Mouse (Mus musculus) inflammation-experienced regulatory T-cells, adult 6 months (primary cell): ENCODE results near the gene Enah. TPM values are rescaled to one million over a fixed set of nuclear protein-coding genes. Genes with fewer than 3 reads are reported as not detected.

Experiments used
- ATAC-seq: one replicate; pipeline ENCODE4 v1.8.0; 2017
- polyA plus RNA-seq, 3 experiments: library from polyadenylated mRNA; unstranded; fragments of 100-300 nt; shearing (Covaris generic); gene quantifications; one replicate each; pipeline ENCODE4 v1.2.1; 2017

The Enah gene
- polyA plus RNA-seq, 3 experiments from 2014 or later, result 0.31 to 0.74 TPM; not detected in 1

DNA sequence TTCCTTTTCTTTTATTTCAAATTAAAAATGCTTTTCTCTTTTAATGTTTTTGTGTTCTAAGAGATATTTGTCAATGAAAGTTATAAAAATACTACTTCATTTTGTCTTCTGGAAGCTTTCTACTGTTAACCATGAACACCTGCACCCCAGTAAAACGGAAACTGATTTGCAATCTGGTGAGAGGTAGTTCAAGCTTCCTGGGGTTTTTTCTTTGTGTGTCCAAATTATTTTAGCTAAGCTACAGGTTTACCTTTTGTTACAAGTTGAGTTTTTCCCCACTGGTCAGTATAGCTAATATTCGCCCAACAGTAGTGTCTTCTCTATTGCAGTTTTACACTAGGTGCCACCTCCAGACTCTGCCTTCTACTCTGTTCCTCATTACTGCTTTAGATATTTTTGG, 62.1 kb downstream of the Enah start:
- no peak for ATAC-seq

DNA sequence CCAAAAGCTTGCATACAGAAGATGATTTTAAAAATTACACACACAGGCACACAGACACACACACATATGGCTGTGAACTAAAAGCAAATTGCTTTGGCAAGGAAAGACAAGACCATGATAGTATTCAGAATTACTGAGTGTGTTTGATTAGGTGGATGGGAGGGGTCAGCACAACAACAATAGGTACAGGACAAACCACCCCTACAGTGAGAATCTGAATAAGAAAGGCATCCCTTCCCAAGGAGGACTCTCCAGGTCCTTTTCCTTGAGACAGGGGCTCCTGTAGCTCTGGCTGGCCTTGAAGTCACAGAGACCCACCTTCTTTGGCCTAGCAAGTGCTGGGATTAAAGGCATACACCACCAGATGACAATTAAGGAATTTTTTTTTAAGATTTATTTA, 66.2 kb downstream of the Enah start:
- no peak for ATAC-seq

DNA sequence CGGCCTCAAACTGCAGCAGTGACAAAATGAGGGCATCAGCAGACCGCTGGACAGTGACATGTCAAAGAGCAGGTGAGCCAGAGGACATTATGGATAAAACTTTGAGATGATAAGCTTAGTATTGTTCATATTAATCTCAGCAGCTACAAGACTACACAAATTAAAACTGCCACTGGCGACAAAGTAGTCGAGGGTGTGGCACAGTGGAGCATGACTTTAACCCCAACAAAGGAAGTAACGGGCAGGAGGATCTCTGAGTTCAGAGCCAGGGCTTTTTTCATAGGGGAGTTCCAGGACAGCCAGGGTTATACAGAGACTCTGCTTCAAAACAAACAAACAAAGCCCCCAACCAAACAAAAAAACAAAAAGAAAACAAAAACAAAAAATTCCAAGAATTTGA, 68.5 kb downstream of the Enah start:
- no peak for ATAC-seq

DNA sequence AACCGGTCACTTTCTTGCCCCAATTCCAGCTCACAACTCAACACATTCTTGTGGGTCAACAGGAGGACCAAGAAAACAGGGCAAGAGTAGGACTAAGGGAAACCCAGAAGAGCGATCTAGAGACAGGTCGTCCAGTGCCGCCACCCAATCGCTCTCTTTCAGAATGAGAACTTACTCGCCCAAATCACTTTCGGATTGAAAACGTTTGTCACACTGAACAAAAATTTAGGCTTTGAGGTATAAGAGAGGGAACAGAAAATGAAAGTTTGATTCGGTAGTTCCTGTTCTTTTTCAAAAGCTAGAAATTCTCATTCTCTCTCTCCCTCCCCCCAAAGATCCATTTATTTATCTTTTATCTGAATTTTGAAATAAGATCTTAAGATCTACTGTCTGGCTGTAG, 69.1 kb downstream of the Enah start:
- peak; percentile 56 for ATAC-seq

DNA sequence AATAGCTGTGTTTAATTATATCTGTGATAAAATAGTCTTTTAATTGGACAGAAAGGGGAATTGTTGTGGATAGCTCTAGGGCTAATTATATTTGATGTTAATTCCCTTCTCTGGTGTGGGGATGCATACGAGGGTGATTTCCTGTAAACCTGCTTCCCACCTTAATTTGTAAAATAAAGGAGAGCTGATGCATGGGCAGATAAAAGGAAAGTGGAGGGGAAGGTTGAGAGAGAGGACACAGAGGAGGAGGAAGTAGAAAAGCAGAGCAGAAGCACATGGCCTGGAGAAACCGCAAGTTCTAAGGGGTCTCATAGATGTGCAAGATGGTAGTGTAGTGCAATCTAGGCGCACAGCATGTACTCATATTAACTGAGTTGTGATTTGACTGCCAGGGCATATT, 71.6 kb downstream of the Enah start:
- no peak for ATAC-seq

DNA sequence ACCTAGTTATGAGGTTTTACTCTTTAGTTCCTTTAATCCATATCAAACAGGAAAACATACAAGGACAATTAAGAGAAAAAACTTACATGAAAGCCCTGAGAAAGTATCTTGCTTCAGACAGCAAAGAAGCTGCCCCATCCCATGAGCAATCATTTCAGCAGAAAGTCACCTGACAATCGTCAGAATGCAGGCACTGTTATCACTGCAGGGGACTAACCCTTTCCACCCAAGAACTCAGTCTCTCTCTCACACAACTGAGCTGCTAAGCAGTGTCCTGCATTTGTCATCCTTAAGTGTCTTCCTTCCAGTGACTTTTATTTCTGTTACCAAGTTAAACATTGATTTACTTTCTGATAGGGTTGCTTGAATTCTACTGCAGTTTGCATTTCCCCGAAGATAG, 82.7 kb downstream of the Enah start:
- ATAC-seq, result no peak

DNA sequence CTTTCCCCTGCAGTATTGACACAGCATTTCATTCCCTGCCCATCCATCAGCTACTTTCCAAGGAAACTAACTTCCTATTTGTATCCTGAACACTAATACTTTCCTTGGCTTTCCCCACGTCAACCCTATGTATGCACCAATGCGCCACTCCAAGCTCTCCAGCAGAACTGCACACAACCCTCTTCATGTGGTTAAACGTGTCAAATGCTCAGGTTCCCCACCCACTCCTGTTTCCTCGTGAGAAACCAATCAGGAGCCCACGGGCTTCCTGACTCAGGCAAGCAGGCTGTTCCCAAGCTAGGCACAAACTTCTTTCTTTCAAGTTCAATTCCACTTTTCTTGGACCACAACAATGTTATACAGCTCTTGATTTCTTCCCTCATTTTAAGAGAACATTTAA, 91.4 kb downstream of the Enah start:
- ATAC-seq, result no peak

DNA sequence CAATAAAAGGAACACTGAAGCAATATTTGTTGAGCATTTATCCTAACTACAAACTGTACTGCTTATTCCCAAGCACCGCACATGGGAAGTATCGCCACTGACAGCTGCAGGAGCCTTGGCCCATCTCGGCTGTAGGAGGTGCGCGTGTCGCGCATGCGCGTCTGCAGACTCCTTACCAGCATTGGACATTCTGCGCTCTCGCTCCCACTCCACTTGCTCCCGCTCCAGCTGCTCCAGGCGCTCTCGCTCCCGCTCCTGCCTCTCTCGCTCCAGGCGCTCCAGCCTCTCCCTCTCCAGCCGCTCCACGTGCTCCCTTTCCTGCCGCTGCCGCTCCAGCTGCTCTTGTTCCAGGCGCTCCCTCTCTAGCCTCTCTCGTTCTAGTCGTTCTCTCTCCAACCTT, 96.4 kb downstream of the Enah start:
- no peak for ATAC-seq

DNA sequence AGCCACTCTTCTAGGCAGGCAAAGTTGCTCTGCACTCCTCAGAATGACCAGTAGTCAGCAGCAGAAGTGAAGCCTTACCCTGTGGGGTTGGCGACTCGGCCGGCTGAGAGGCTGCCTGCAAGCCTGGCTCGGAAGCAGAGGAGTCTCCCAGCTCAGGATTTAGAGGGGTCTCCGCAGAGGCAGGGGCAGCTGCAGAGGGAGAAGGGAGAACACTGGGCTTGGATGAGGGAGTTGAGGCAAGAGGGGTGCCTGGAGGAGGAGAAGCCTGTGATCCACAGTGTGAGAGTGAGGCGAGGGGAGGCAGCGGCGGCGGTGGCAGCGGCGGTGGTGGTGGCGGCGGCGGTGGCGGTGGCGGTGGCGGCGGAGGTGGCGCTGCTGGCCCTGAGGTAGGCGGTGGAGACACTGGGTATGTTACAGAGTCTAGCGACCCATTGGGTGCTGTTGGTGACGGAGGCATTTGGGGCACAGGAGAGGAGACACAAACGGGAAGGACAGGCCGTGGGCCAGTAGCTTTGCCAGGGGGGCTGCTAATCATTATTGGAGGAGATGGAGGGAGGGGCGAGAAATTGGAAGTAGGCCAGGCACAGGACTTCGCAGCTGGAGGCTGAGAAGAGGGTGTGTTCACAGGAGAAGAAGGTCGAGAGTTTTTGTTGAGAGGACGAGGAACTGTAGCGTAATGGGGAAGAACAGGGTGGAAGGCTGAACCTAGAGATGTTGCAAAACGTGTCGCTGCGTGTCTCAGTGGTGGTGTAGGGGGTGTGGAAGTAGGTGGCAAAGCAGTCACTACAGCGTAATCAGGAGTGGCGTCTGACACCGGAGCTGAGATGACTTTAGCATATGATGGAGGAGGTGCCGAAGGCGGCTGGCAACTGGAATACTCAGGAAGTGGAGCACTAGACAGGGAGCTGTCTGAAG, 98.0 kb downstream of the Enah start:
- ATAC-seq, result peak; percentile 35

DNA sequence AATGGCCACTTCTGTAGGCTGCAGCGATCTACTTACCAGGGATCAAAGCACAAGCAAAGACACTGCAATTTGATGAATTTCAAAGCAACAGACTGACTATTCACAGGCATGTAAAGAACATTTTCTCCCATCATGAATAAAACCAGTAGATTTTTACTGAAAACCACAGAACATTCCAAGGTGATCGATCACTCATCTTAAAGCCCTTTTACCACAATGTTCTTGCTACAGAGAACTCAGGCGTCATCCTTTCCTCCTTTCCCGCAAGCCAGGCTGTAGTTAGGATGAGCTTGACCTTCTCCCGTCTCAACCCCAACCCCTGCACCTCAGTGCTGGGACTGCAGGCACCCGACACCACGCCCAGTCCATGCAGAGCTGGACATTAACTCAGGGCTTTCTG, 107.9 kb downstream of the Enah start:
- no peak for ATAC-seq

DNA sequence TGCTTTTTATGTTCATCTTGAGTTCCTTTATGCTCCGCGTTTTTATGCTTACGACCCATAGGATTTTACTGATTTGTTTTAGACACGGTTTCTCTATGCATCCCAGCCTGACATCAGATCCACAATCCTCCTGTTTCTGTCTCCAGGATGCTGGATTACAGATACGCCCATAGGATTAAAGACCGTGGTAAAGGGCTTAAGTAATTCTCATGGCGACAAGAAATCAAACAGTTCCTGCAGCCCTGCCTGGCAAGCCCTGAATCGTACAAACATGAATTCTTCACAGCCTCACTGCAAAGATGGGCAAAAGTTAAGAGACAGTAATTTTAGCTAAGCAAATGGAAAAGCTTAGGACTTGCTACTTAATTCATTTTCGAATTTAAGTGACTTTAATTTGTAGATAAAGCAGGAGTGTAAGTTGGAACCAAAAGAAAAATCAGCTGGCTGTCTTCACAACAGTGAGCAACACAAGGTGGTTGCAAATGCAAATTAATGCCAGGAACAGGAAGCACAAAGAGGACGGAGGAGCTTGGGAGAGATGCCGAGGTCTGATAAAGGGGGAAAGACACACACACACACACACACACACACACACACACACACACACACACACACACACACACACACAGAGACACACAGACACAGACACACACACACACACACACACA, 118.0 kb downstream of the Enah start:
- ATAC-seq, result no peak

DNA sequence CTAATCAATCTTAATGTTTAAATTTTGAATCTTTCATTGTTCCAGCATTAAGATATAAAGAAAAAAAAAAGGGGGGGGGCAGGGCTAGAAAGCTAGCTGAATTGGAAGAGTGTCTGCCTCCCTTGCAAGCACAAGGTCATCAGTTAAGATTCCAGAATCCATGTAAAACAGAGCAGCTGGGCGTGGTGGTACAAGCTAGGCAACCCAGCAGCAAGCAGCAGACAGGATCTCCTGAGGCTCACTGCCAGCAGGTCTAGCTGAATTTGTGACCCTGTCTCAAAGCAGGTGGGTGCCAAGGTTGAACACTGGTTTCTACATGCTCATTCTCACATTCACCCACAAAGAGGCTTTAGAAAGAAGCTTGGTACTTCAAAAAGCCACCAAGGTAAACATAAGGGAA, 118.9 kb downstream of the Enah start:
- no peak for ATAC-seq

DNA sequence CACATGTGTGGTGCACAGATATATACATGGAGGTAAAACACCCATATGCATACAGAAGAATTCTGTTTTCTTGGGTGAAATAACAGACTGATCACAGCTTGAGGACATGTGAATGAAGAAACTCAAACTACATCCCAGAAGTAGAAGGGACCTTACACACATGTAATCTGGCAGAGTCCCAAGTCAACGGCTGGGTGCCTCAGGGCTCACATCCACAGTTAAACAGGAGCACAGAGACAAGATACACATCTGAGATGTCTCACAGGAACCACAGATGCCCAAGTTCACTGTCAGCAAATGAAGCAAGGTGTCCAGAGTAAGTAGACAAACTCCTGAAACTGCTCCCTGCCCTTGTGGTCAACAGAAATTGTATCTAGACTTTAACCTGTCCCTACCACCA, 120.8 kb downstream of the Enah start:
- no peak for ATAC-seq

DNA sequence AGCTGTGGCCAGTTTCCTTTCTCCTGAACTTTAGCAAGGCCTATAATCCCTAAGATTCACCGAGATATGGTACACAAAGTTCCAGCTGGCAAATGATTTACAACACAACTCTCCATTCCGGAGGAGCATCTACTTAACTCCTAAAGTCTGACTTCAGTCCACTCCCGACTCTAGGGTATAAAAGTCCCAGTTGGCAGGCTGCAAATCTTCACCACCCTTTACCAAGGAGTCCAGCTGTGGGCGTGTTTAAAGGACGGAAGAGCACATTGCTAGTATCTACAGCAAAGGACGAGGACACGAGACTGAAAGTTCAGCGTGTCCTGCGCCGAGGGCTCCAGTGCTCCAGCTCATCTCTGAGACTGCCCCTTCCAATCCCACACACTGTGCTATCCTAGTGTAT, 122.8 kb downstream of the Enah start:
- ATAC-seq, result no peak

DNA sequence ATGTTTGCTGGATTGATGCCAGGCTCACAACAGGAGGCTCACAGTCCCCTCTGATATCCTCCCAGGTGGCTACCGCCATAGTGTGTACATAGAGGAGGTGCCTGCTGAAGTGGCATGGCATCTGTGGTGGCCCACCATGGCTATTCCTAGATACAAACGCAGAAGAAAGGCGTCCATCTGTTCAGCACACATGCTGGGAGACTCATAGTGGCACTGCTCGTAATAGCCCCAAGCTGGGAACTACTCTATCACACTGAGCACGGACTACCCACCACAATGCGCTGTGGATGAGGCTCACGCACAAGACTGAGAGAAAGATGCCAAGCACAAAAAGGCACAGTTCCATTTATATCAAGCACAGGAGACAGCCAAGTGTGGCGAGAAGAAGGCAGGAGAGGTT, 126.1 kb downstream of the Enah start:
- no peak for ATAC-seq

DNA sequence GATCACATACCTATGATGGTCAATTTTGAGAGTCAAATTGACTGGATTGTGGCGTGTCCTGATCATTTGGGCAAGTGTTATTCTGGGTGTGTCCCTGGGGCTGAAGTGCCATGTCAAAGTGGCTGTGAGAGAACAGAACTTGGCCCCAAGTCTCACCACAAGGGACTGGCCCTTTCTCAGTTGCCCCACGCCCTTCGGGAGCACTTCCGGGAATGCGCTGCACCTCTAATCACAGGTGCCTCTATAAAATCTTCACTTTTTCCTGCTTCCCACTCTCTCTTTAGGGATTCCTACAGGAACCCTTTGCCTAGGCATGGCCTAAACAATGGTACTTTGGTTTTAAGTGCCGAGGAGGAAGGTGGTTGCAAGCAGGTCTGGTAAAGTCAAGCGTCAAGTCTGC, 130.1 kb downstream of the Enah start:
- ATAC-seq, result no peak

DNA sequence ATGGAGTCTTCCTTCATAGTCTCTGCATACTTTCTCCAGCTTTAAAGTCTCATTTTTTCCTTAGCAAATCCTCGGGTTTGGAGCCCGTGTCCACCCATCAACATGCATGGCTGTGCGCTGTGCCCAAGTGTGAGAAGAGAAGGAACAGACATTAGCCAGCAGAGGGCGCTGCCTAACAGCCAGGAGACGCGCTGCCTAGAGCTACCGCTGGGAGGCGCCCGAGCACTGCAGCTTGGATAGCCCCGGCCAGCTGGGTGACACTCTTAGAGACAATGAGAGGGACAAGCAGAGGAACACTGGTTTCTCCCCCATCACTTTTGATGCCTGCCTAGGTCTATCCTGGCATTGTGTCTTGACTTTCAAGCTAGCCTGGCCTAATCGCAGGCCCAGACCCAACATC, 131.0 kb downstream of the Enah start:
- ATAC-seq, result peak; percentile 85

DNA sequence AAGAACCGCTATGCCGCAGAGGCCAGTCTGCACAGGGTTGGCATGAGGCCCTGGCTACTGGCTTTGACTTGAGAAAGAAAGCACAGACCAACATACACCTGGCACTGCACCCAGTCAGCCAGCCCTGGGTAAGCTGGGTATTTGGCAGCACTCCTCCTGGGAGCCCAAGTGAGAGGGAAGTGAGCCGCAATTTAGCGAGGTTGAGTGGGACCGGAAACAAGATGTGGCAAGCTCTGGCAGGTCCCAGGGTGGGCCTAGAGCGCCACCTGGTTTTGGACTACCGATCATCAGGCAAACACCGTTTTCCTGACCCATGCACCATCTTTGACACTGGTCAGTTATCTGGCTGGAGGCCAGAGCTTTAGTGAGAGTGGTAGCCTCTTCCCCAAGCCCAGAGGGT, 138.3 kb downstream of the Enah start:
- ATAC-seq, result peak; percentile 81

DNA sequence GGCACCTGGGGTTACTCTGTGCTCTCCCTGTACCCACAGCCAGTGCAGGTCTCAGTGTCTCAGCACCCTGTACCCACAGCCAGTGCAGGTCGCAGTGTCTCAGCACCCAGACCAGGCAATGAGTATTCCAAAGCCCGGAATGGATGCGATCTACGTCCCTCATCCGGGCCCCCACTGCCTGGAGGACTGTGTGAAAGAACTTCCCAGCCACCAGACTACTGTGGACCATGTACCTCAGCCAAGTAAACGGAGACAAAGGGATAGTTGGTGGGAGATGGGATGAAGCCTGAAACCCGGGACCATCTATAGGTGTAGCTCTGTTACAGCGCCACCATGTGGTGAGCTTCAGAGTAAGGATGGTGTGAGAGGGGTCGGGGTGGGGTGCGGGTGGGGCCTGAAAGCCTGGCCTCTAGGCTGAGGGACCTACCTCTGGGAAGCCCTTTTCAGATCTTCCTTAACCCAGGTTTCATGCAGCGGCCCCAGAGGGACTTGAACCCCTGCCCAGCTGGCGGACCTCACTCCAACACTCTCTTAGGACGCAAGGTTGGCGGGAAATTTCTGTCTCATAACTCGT, 139.0 kb downstream of the Enah start:
- no peak for ATAC-seq

DNA sequence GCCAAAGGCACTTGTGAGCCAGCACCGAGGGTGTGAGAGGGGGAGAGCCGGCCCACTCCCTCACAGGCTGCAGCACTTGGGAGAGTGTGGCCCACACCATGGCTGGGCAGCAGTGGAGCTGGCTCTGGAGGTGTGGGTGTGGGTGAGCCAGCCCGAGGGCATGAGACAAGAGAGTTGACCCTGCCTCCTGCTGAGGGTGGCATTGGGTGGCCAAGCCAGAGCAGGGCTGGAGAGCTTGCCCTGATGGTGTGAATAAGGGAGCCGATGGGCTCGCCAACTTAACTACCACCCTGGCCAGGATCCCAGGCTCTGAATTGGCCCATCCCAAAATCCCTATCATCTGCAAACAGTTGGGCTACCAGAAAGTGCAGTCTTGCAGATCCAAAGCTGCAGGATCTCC, 141.4 kb downstream of the Enah start:
- ATAC-seq, result no peak

DNA sequence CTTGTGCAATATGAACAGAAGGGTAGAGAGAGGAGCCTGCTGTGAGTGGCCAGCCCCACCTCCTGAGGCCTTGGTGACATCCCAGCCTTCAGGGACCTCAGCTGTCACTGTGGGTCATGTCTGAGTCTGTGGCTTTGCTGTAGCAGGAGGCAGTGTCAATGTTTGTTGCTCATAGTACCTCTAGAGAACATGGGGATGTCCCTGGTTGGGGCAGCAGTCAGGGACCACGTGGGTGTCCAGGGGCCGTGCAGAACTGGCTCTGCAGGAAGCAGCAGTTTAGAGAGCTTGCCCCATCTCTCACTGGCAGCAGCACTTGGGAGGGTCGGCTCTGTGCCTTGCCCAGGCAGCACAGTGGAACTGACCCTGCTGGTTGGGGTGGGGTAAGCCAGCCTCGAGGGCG, 142.7 kb downstream of the Enah start:
- peak; percentile 57 for ATAC-seq

DNA sequence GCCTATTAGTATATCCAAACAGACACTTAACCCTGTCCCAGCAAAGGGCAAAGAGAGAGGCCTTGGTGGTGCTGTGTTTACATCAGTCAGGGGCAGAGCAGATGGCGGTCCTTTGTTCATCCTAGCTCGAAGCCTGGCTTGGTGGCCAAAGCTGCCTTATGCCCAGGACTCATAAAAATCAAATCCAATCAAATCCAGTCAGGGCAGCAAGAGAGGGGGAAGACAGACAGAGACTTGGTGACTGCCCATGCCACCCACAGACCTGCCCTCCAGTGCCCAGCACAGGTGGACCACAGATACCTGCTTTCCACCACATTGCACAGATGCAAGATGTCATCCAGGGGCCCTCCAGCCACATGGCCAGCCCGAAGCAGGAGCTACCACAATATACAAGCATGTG, 143.1 kb downstream of the Enah start:
- ATAC-seq, result no peak

DNA sequence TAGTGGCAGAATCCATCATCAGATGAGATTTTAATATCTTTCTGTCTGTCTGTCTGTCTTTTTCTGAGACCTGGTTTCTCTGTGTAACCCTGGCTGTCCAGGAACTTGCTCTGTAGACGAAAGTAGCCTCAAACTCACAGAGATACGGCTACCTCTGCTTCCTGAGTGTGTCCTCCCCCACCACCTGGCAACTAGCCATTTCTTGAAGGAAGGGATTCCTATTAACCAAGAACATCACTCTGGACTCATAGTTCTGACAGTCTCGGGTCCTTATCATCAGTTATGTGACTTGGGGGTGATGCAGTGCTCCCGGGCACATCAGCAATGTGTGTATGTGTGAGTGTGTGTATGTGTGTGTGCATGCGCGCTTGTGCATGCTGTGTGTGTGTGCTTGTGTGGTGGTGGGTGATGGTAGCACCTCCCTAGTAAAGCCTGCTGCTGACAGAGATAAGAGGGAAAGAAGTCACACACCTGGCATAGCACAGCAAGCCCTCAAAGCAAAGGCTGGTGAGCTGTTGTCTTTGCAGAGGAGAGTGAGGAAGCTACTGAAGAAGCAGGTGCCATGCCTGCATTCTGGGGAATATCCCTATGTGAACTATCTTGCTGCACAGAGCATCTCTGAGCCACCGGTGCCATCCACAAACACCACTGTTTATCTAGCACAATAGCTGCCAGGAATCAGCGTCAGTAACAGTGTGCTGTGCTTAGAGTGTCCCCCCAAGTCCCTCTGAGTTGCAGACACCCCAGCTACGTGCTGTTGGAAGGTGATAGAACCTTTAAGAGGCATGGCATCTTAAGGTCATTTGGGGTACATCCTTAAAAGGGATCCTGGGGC, 146.5 kb downstream of the Enah start:
- no peak for ATAC-seq
